Mouse (Mus musculus) limb, embryonic 10.5 days (tissue): ENCODE results near the gene 2410137M14Rik. TPM values are rescaled to one million over a fixed set of nuclear protein-coding genes. Genes with fewer than 3 reads are reported as not detected.

Experiments used
- DNase-seq: peaks from one replicate; pipeline ENCODE4 v3.0.0-alpha.2; 2017; ENCODE audit warnings: low spot score
- H3K27ac ChIP-seq: fragments of 300-500 bp; sonication (generic); 2 replicates; pipeline ENCODE4 v1.5.1; 2016; ENCODE audit warnings: mild to moderate bottlenecking
- H3K27me3 ChIP-seq: fragments of 300-500 bp; sonication (generic); 2 replicates; pipeline ENCODE4 v1.6.1; 2016; ENCODE audit warnings: low read depth, mild to moderate bottlenecking; ENCODE audit not compliant: poor library complexity, severe bottlenecking
- H3K36me3 ChIP-seq: fragments of 300-500 bp; sonication (generic); 2 replicates; pipeline ENCODE4 v1.6.1; 2016; ENCODE audit warnings: mild to moderate bottlenecking, moderate library complexity
- H3K4me1 ChIP-seq: fragments of 300-500 bp; sonication (generic); 2 replicates; pipeline ENCODE4 v1.6.1; 2016
- H3K4me3 ChIP-seq: fragments of 300-500 bp; sonication (generic); 2 replicates; pipeline ENCODE4 v1.5.1; 2016; ENCODE audit warnings: mild to moderate bottlenecking, moderate library complexity
- H3K9me3 ChIP-seq: fragments of 300-500 bp; sonication (generic); replicated peaks from 2 replicates; pipeline ENCODE4 v1.6.1; 2016; ENCODE audit warnings: mild to moderate bottlenecking
- WGBS: fragments of 180-500 bp; shearing (Covaris S2); methylation state at CpG from one replicate; pipeline ENCODE4 v1.1.7; 2016; 5-methylcytosine and 5-hydroxymethylcytosine counted together
- polyA plus RNA-seq: library from polyadenylated mRNA; unstranded; fragments of >200 nt; fragmentation: Nextera tagmentation; extraction: Ambion mirVana; gene quantifications from 2 replicates; pipeline ENCODE4 v1.2.1, GENCODE M21; 2016

The 2410137M14Rik gene
- polyA plus RNA-seq, 1 experiment from 2014 or later, result not detected

GRCm38 (mm10) chr17:36930233-36930632, 50.8 kb downstream of the 2410137M14Rik start:
- Histone ChIP-seq H3K27ac (no peak overlapping the region), H3K4me3 (no peak overlapping the region), H3K27me3 (no peaks in the 10 kb centered on the region), H3K9me3 (no peaks in the 10 kb centered on the region), H3K4me1 (no peaks in the 10 kb centered on the region), H3K36me3 (no peaks in the 10 kb centered on the region)
- WGBS, result 77% methylated on average over 6 of the region's 6 CpGs
- DNase-seq, result no peak

- no peak for DNase-seq
- 78% methylated on average over 12 of the region's 12 CpGs for WGBS
- no peaks in the 10 kb centered on the region for H3K4me1 ChIP-seq
- no peak overlapping the region for H3K4me3 ChIP-seq
- no peak overlapping the region for H3K27ac ChIP-seq
- no peaks in the 10 kb centered on the region for H3K9me3 ChIP-seq
- H3K27me3 ChIP-seq, result no peaks in the 10 kb centered on the region
- no peaks in the 10 kb centered on the region for H3K36me3 ChIP-seq
Observed at GRCm38 (mm10) chr17:36929236-36929932, 51.7 kb downstream of the 2410137M14Rik start.

Other genes starting within 250 kb of the 2410137M14Rik start
- gene H2-M10.5, start 208.3 kb downstream of the 2410137M14Rik start, polyA plus RNA-seq, result not detected in 2 replicates
- gene H2-M10.6, start 169.1 kb downstream of the 2410137M14Rik start, polyA plus RNA-seq, result not detected in 2 replicates
- gene Trim26, start 144.1 kb downstream of the 2410137M14Rik start, polyA plus RNA-seq, result 36.7 and 48.1 TPM in 2 replicates
- 0.18 and 0.30 TPM in 2 replicates for gene Trim15, start 114.0 kb downstream of the 2410137M14Rik start, polyA plus RNA-seq
- gene Trim10, start 111.7 kb downstream of the 2410137M14Rik start, polyA plus RNA-seq, result 5.1 and 5.8 TPM in 2 replicates
- not detected in 2 replicates for gene Trim40, start 91.1 kb downstream of the 2410137M14Rik start, polyA plus RNA-seq
- not detected in 2 replicates for gene Trim31, start 83.1 kb downstream of the 2410137M14Rik start, polyA plus RNA-seq
- 0.13 and 0.45 TPM in 2 replicates for gene Rnf39, start 38.3 kb downstream of the 2410137M14Rik start, polyA plus RNA-seq
- 152 and 174 TPM in 2 replicates for gene Ppp1r11, start 29.5 kb downstream of the 2410137M14Rik start, polyA plus RNA-seq
- gene Znrd1, start 22.7 kb downstream of the 2410137M14Rik start, polyA plus RNA-seq, result 107 and 114 TPM in 2 replicates
- 8.9 and 9.5 TPM in 2 replicates for gene Znrd1as, start 22.6 kb downstream of the 2410137M14Rik start, polyA plus RNA-seq
- 0.55 and 1.2 TPM in 2 replicates for gene H2-M5, start 8.3 kb upstream of the 2410137M14Rik start, polyA plus RNA-seq
- gene Zfp57, start 19.9 kb upstream of the 2410137M14Rik start, polyA plus RNA-seq, result 69.9 and 92.6 TPM in 2 replicates
- 0.08 and 0.20 TPM in 2 replicates for gene Mog, start 42.2 kb upstream of the 2410137M14Rik start, polyA plus RNA-seq
- gene Gabbr1, start 64.7 kb upstream of the 2410137M14Rik start, polyA plus RNA-seq, result 6.6 and 9.0 TPM in 2 replicates
- 0.06 TPM in 1 of 2 replicates, not detected in the other for gene Olfr90, start 107.3 kb upstream of the 2410137M14Rik start, polyA plus RNA-seq
- 0.05 TPM in 1 of 2 replicates, not detected in the other for gene Olfr91, start 117.0 kb upstream of the 2410137M14Rik start, polyA plus RNA-seq
- not detected in 2 replicates for gene Olfr92, start 138.9 kb upstream of the 2410137M14Rik start, polyA plus RNA-seq
- gene Olfr93, start 180.3 kb upstream of the 2410137M14Rik start, polyA plus RNA-seq, result not detected in 2 replicates
- not detected in 2 replicates for gene Ubd, start 212.7 kb upstream of the 2410137M14Rik start, polyA plus RNA-seq
- not detected in 2 replicates for gene Olfr94, start 219.8 kb upstream of the 2410137M14Rik start, polyA plus RNA-seq
- not detected in 2 replicates for gene Olfr95, start 231.9 kb upstream of the 2410137M14Rik start, polyA plus RNA-seq
- not detected in 2 replicates for gene Olfr96, start 238.9 kb upstream of the 2410137M14Rik start, polyA plus RNA-seq